18 mouse cellular contexts compared by ENCODE assay signal in genomic region chr10:111117198-111117845, GRCm38 (mm10). TPM values are rescaled to one million over a fixed set of nuclear protein-coding genes. Genes with fewer than 3 reads are reported as not detected.
A peak's percentile ranks its signal among the peaks of the same experiment; 100 is the strongest.
DNase-seq lines count a peak whose midpoint lies in the region; ATAC-seq and TF ChIP-seq lines count a peak whose summit lies in the region.
"Had no signal": no experiment of that assay in that cellular context is flagged by ENCODE, and none has a peak within 500 bp of the region (broad histone marks: within the 10 kb centered on the region; RNA-seq: fewer than 3 reads in every experiment).

No protein-coding gene starts in this region.

- no peak overlapping the region for H3K4me2 ChIP-seq in midbrain, embryonic 11.5 days
- H3K4me2 ChIP-seq in midbrain, postnatal 0 days (ENCODE audit: low read depth, low read length, poor library complexity, severe bottlenecking): no peak overlapping the region
- H3K4me2 ChIP-seq: lung, embryonic 14.5 days; stomach, embryonic 15.5 days had no signal

- H3K4me3 ChIP-seq in midbrain, embryonic 11.5 days (ENCODE audit: low read depth, low read length): no peak overlapping the region
- H3K4me3 ChIP-seq in midbrain, postnatal 0 days (ENCODE audit: low read depth, low read length): no peak overlapping the region
- H3K4me3 ChIP-seq: erythroblast, embryonic 14.5 days; heart, adult 2 months; layer of hippocampus, adult 2 months; stomach, embryonic 15.5 days had no signal

- peaks cover 4% of the 10 kb centered on the region for H3K4me1 ChIP-seq in midbrain, embryonic 11.5 days (ENCODE audit: control insufficient read depth, insufficient read depth, low read length)
- H3K4me1 ChIP-seq in midbrain, postnatal 0 days (ENCODE audit: insufficient read depth, low read length): no peaks in the 10 kb centered on the region
- H3K4me1 ChIP-seq: stomach, embryonic 15.5 days had no signal

- H3K36me3 ChIP-seq in midbrain, embryonic 11.5 days (ENCODE audit: control insufficient read depth, insufficient read depth, low read length): no peaks in the 10 kb centered on the region
- no peaks in the 10 kb centered on the region for H3K36me3 ChIP-seq in midbrain, postnatal 0 days (ENCODE audit: insufficient read depth, low read length)
- H3K36me3 ChIP-seq: stomach, embryonic 15.5 days had no signal

- no peaks in the 10 kb centered on the region for H3K9me3 ChIP-seq in midbrain, embryonic 11.5 days (ENCODE audit: control insufficient read depth, low read length)
- H3K9me3 ChIP-seq in midbrain, postnatal 0 days (ENCODE audit: low read length): no peaks in the 10 kb centered on the region
- H3K9me3 ChIP-seq: stomach, embryonic 15.5 days had no signal

- 0 out of 2 replicates have a peak, but pooled peaks have one; percentile 34 for ATAC-seq in midbrain, embryonic 11.5 days (ENCODE audit: low FRiP score)
- no peak for ATAC-seq in midbrain, postnatal 0 days (ENCODE audit: low FRiP score)
- ATAC-seq: activated CD4-positive, CD25-positive, alpha-beta regulatory T cell, adult 4 months; hindbrain, embryonic 16.5 days had no signal

- no peaks in the 10 kb centered on the region for H3K27me3 ChIP-seq in midbrain, embryonic 11.5 days (ENCODE audit: control insufficient read depth, insufficient read depth, low read length)
- no peaks in the 10 kb centered on the region for H3K27me3 ChIP-seq in midbrain, postnatal 0 days (ENCODE audit: insufficient read depth, low read length)
- H3K27me3 ChIP-seq: stomach, embryonic 15.5 days had no signal

- no peak for TF ChIP-seq CTCF in midbrain, postnatal 0 days (IDR thresholded peaks at IDR 0.05)

- 53% methylated on average over 7 of the region's 7 CpGs for WGBS in midbrain, embryonic 11.5 days
- 48% methylated on average over 7 of the region's 7 CpGs for WGBS in midbrain, postnatal 0 days

- no peak overlapping the region for H3K9ac ChIP-seq in midbrain, embryonic 11.5 days (ENCODE audit: low read length)
- no peak overlapping the region for H3K9ac ChIP-seq in midbrain, postnatal 0 days (replicated peaks; ENCODE audit: low read length, poor library complexity, severe bottlenecking)
- H3K9ac ChIP-seq: lung, embryonic 14.5 days; stomach, embryonic 15.5 days had no signal

- no peak overlapping the region for H3K27ac ChIP-seq in midbrain, embryonic 11.5 days (ENCODE audit: low read depth, low read length)
- no peak overlapping the region for H3K27ac ChIP-seq in midbrain, postnatal 0 days (ENCODE audit: low read depth, low read length)
- H3K27ac ChIP-seq: heart, adult 2 months; layer of hippocampus, adult 2 months; stomach, embryonic 15.5 days had no signal

- peak; percentile 26 for DNase-seq in embryo, embryonic 10.5 days (ENCODE audit: low spot score)
- DNase-seq in embryo, embryonic 9.5 days (ENCODE audit: extremely low spot score): no peak
- no peak for DNase-seq in midbrain, embryonic 11.5 days (ENCODE audit: low spot score, missing footprints)
- DNase-seq in midbrain, postnatal 0 days (ENCODE audit: low spot score): no peak
- DNase-seq in ZHBTc4 (ENCODE audit: low read depth, low spot score): peak; percentile 56
- DNase-seq in kidney, postnatal 36 days: peak; percentile 52 to 76
- no peak for DNase-seq in layer of hippocampus, adult 8-10 months (ENCODE audit: low spot score in 2 of 2)
- no peak for DNase-seq in cerebellum, postnatal 36 days
- DNase-seq: cerebellum, adult 18-20 months; heart, adult 2 months; lung, embryonic 14.5 days; right cerebral cortex, postnatal 25 days; thymus, postnatal 14 days had no signal

RNA-seq across cellular contexts. Expression of gene Osbpl8, which starts 47.2 kb away (rescaled TPM):
- 11.9 and 15.0 TPM in 2 replicates for polyA plus RNA-seq in midbrain, embryonic 11.5 days (2014; fragmentation: Nextera tagmentation; extraction: Ambion mirVana)
- 45.6 and 52.9 TPM in 2 replicates for total RNA-seq in midbrain, postnatal 0 days (2014; rRNA removed)
- polyA plus RNA-seq in midbrain, postnatal 0 days (2015; fragmentation: Nextera tagmentation; extraction: Ambion mirVana): 10.9 and 15.0 TPM in 2 replicates
- 10 to 100 TPM; 58.5 to 65.7 (median 62.7) TPM for total RNA-seq in layer of hippocampus, adult 8-10 months (2022)

Comparison
In these comparisons a context has a peak if more than half of its experiments do, and no peak if none do; other contexts are left out.
1. DNase-seq: peak in embryo, embryonic 10.5 days (single experiment), ZHBTc4 (single experiment) and kidney, postnatal 36 days (2 of 2); none in embryo, embryonic 9.5 days (single experiment), midbrain, embryonic 11.5 days (single experiment), midbrain, postnatal 0 days (single experiment), layer of hippocampus, adult 8-10 months (0 of 2) and cerebellum, postnatal 36 days (0 of 2).